Mouse (Mus musculus) forebrain, embryonic 11.5 days (tissue): ENCODE measurements at regions not wholly inside any gene's neighbourhood (a gene's known extent, or its start where the extent isn't known, plus 50 kb on each side); places are given as distances from the start of the nearest gene placed in this dataset.

ENCODE experiments used
- ATAC-seq: fragments of 200-750 bp; cut with Nextera tagmentation; replicated peaks from 2 replicates; pipeline ENCODE4 v1.8.0; 2017; ENCODE audit warnings: moderate TSS enrichment; ENCODE audit not compliant: low FRiP score
- DNase-seq: peaks from one replicate; pipeline ENCODE4 v3.0.0-alpha.2; 2017; ENCODE audit warnings: low spot score
- H3K27ac ChIP-seq: fragments of 300-500 bp; sonication (generic); 2 replicates; pipeline ENCODE4 v1.5.1; 2014; ENCODE audit warnings: low read depth, low read length
- H3K27me3 ChIP-seq: fragments of 300-500 bp; sonication (generic); 2 replicates; pipeline ENCODE4 v1.6.1; 2014; ENCODE audit warnings: mild to moderate bottlenecking, low read length, mixed read lengths; ENCODE audit not compliant: control insufficient read depth, insufficient read depth
- H3K36me3 ChIP-seq: fragments of 300-500 bp; sonication (generic); 2 replicates; pipeline ENCODE4 v1.6.1; 2014; ENCODE audit warnings: mild to moderate bottlenecking, low read length, moderate library complexity, mixed read lengths; ENCODE audit not compliant: control insufficient read depth, insufficient read depth
- H3K4me1 ChIP-seq: fragments of 300-500 bp; sonication (generic); replicated peaks from 2 replicates; pipeline ENCODE4 v1.6.1; 2014; ENCODE audit warnings: low read length, mixed read lengths; ENCODE audit not compliant: control insufficient read depth, insufficient read depth
- H3K4me2 ChIP-seq: fragments of 300-500 bp; sonication (generic); 2 replicates; pipeline ENCODE4 v1.6.1; 2014; ENCODE audit warnings: low read depth, mild to moderate bottlenecking, low read length, moderate library complexity, mixed read lengths; ENCODE audit not compliant: severe bottlenecking
- H3K4me3 ChIP-seq: fragments of 300-500 bp; sonication (generic); 2 replicates; pipeline ENCODE4 v1.5.1; 2014; ENCODE audit warnings: low read depth, low read length
- H3K9ac ChIP-seq: fragments of 300-500 bp; sonication (generic); 2 replicates; pipeline ENCODE4 v1.6.1; 2014; ENCODE audit warnings: low read length
- H3K9me3 ChIP-seq: fragments of 300-500 bp; sonication (generic); 2 replicates; pipeline ENCODE4 v1.6.1; 2016; ENCODE audit warnings: low read length, mixed read lengths; ENCODE audit not compliant: control insufficient read depth
- WGBS: fragments of 180-500 bp; shearing (Covaris S2); extraction: QIAGEN DNeasy Blood & Tissue Kit; methylation state at CpG from one replicate; pipeline ENCODE4 v1.1.7; 2014; 5-methylcytosine and 5-hydroxymethylcytosine counted together

DNA sequence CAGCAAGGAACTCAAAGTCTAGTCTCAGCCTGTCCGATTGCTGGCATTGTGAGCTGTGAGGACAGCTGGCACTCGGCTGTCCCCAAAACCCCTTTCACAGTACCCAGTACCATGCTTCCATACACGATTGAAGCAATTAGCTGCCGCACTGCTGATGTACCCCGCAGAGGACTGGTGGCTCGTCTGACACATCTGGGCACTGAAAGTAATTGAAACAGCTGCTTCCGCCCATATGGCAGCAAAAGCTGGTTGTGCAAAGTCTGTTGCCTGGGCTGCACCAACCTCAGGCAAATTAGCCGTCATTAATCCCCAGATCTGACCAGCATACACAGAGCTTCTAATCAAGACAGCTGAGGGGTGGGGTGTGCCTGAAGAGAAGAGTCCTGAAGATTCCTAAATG, 313.1 kb upstream of the Arrdc4 start:
- Histone ChIP-seq H3K36me3 (no peaks in the 10 kb centered on the region), H3K27me3 (no peaks in the 10 kb centered on the region), H3K9ac (no peak overlapping the region), H3K4me3 (no peak overlapping the region), H3K4me1 (no peaks in the 10 kb centered on the region), H3K4me2 (no peak overlapping the region), H3K9me3 (no peaks in the 10 kb centered on the region), H3K27ac (peak overlapping the region; percentile 1; the same call in 1 of the 2 replicates)
- 56% methylated on average over 8 of the region's 8 CpGs for WGBS
- DNase-seq = peak; percentile 55
- ATAC-seq = peak; percentile 78

DNA sequence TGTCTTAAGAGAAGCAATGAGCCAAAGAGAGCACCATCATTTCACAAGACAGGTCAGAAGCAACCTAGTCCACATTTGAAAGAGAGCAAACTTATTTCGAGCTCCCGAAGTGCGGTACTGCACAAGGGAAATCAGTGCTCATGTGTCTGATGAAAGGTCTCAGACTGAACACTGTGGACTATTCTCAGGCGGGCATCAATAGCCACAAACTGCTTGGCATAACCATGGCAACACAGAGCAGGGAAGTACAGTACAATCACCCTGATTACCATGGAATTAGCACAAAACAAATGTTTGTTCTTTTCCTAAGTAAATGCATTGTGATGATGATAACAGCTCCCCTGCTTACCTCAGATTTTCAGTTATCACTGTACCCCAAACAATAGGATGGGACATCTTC, 312.2 kb upstream of the Arrdc4 start:
- no peak for ATAC-seq
- 78% methylated on average over 4 of the region's 4 CpGs for WGBS
- H3K4me1 ChIP-seq = no peaks in the 10 kb centered on the region
- DNase-seq = no peak
- H3K9ac ChIP-seq = no peak overlapping the region
- no peaks in the 10 kb centered on the region for H3K27me3 ChIP-seq
- H3K9me3 ChIP-seq = no peaks in the 10 kb centered on the region
- no peak overlapping the region for H3K4me3 ChIP-seq
- no peaks in the 10 kb centered on the region for H3K36me3 ChIP-seq
- H3K27ac ChIP-seq = no peak overlapping the region
- H3K4me2 ChIP-seq = no peak overlapping the region

DNA sequence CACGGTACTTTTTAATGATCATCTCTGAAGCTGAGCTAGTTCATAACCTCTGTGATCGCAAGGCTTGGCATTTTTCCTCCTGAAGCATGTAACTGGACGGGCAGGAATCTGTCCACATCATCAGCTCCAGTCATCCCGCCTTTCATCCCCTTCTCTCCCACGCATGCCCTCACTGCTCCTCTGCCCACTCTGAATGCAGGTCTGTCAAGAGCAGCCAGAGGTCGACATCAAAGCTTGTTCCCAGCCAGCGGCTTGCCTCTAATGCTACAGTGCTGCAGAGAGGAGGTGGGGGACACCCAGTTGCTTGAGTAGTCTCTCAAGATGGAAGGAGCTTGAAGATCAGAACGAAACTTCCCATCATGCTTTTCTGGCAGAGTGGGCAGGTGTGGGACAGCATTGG, 267.5 kb upstream of the Arrdc4 start:
- H3K36me3 ChIP-seq = no peaks in the 10 kb centered on the region
- no peak for DNase-seq
- no peak overlapping the region for H3K9ac ChIP-seq
- no peaks in the 10 kb centered on the region for H3K9me3 ChIP-seq
- H3K4me2 ChIP-seq = no peak overlapping the region
- H3K4me1 ChIP-seq = no peaks in the 10 kb centered on the region
- H3K4me3 ChIP-seq = no peak overlapping the region
- no peak overlapping the region for H3K27ac ChIP-seq
- WGBS = 55% methylated on average over 8 of the region's 8 CpGs
- no peak for ATAC-seq
- H3K27me3 ChIP-seq = no peaks in the 10 kb centered on the region

DNA sequence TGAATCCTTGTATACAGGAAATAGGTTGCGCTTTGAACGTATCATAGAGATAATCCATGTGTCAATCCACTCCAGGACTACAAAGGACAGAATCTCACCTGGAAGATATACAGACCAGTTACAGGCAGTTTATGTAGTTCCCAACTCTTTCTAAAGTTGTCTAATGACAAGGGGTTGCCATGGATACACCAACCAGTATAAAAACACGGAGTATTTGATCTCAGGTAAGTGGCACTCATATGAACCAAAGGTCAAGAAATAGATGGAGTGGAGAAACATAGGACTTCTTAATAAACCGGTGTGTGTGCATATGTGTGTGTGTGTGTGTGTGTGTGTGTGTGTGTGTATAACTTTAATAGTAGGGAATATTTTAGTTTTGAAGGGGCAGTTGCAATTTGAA, 266.0 kb upstream of the Arrdc4 start:
- no peak for ATAC-seq
- H3K4me1 ChIP-seq = no peaks in the 10 kb centered on the region
- H3K9me3 ChIP-seq = no peaks in the 10 kb centered on the region
- no peaks in the 10 kb centered on the region for H3K36me3 ChIP-seq
- 85% methylated on average over 4 of the region's 4 CpGs for WGBS
- no peaks in the 10 kb centered on the region for H3K27me3 ChIP-seq
- no peak overlapping the region for H3K9ac ChIP-seq
- H3K4me3 ChIP-seq = no peak overlapping the region
- DNase-seq = no peak
- H3K4me2 ChIP-seq = no peak overlapping the region
- no peak overlapping the region for H3K27ac ChIP-seq

DNA sequence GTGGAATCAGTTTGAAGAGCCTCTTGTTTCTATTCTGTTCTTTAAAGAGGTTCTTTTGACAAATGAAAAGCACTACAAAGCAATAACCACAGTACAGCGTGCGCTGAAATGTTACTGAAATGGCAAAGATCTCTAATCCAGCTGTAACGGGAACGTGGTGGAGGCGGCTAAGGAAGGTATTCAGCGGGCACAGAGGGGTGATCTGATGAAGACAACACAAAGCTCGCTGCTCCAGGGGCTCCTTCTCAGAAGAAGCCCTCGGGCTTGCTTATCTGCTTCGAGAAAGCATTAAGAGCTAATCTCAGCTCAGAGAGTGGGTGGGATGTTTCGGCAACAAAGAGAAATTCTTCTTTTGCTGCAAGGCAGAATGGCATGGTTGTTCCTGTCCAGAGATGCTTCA, 258.2 kb upstream of the Arrdc4 start:
- Histone ChIP-seq H3K4me2 (no peak overlapping the region), H3K9me3 (no peaks in the 10 kb centered on the region), H3K4me3 (no peak overlapping the region), H3K9ac (no peak overlapping the region), H3K27ac (no peak overlapping the region), H3K27me3 (no peaks in the 10 kb centered on the region), H3K4me1 (no peaks in the 10 kb centered on the region), H3K36me3 (no peaks in the 10 kb centered on the region)
- no peak for ATAC-seq
- 36% methylated on average over 10 of the region's 10 CpGs for WGBS
- DNase-seq = no peak

DNA sequence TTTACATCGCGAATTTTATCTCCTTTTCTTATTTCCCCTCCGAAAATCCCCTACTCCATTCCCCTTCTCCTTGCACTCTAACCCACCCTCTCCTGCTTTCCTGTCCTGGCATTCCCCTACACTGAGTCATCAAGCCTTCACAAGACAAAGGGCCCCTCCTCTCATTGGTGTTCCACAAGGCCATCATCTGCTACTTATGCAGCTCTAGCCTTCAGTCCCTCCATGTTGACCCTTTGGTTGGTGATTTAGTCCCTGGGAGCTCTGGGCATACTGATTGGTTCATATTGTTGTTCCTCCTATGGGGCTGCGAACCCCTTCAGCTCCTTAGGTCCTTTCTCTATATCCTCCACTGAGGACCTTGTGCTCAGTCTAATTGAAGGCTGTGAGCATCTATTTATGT, 239.0 kb upstream of the Arrdc4 start:
- 88% methylated on average over 4 of the region's 4 CpGs for WGBS
- Histone ChIP-seq H3K27me3 (no peaks in the 10 kb centered on the region), H3K4me3 (no peak overlapping the region), H3K9me3 (no peaks in the 10 kb centered on the region), H3K36me3 (no peaks in the 10 kb centered on the region), H3K27ac (no peak overlapping the region), H3K4me2 (no peak overlapping the region), H3K9ac (no peak overlapping the region), H3K4me1 (no peaks in the 10 kb centered on the region)
- ATAC-seq (no peak), DNase-seq (no peak)

DNA sequence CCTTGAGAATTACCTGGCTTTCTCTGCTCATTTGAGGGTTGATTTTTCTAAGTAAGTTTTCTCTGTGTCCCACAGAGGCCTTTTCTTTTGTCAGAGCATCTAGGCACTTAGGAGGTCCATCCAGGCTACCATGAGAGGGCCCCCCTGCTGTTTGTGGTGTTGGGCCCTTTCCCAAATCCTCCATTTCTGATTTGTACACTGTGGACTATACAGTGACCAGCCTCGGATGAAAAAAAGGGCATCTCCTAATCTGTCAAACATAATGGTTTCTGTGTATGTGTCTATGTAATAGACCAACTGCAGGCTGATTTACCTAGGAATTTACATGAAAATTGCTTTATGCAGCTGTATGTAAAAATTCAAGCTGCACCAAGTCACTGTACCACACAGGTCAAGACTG, 234.9 kb upstream of the Arrdc4 start:
- ATAC-seq (peak; percentile 25; the same call in 1 of the 2 replicates), DNase-seq (no peak)
- Histone ChIP-seq H3K9me3 (no peaks in the 10 kb centered on the region), H3K27me3 (no peaks in the 10 kb centered on the region), H3K27ac (no peak overlapping the region), H3K9ac (no peak overlapping the region), H3K4me1 (no peaks in the 10 kb centered on the region; the same call in 1 of the 2 replicates), H3K36me3 (no peaks in the 10 kb centered on the region), H3K4me3 (no peak overlapping the region), H3K4me2 (no peak overlapping the region)
- 45% methylated on average over 1 of the region's 1 CpGs for whole genome bisulfite sequencing

DNA sequence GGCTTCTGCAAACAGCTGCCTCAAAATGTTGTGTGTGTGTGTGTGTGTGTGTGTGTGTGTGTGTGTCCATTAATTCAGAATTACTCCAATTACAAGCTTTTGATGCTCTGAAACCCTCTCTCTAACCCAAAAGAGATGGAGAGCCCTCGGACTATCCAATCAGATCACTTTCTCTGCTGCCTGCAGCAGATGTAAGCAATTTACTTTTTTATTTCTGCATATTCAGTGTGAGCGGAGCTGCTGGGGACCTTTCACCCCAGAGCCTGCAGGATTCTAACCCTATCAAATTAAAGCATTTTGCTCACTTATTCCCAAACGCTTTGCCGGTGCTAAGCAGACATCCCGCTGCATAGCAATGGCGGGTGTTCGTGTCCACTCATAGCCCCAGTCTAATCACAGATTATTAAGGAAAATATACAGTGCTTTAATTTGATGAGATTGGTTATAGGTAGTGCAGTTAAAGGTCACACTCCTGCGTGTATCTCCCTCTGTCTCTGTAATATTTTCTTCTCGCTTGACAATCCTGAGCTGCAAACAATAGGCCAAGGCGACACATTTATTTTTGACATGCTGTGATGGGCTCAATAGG, 234.0 kb upstream of the Arrdc4 start:
- no peaks in the 10 kb centered on the region for H3K27me3 ChIP-seq
- no peaks in the 10 kb centered on the region for H3K9me3 ChIP-seq
- no peak overlapping the region for H3K4me2 ChIP-seq
- H3K36me3 ChIP-seq = no peaks in the 10 kb centered on the region
- no peak for DNase-seq
- H3K4me1 ChIP-seq = no peaks in the 10 kb centered on the region; the same call in 1 of the 2 replicates
- H3K4me3 ChIP-seq = no peak overlapping the region
- WGBS = 59% methylated on average over 10 of the region's 10 CpGs
- H3K9ac ChIP-seq = no peak overlapping the region
- no peak overlapping the region for H3K27ac ChIP-seq
- peak; percentile 57 for ATAC-seq

DNA sequence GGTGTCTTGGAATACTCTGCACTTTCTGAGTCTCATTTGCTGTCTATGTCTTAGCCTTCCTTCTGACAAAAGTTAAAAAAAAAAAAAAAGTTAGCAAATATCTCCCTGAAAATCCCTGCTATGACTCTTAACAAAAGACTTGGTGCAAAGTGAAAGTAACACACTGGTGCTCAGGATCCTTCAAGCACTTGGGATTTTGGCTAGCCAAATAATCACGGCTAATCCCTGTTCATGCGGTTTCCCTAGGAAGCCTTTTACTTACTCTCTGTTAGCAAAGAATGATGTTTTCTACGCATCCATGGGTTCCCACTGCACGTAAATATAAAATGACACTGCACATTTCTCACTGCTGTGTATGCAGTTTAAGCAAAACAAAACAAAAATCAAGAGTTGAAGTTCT, 229.5 kb upstream of the Arrdc4 start:
- no peak overlapping the region for H3K9ac ChIP-seq
- DNase-seq = no peak
- no peaks in the 10 kb centered on the region for H3K36me3 ChIP-seq
- no peak overlapping the region for H3K27ac ChIP-seq
- no peak overlapping the region for H3K4me2 ChIP-seq
- no peak for ATAC-seq
- WGBS = 8% methylated on average over 4 of the region's 4 CpGs
- no peaks in the 10 kb centered on the region; the same call in 1 of the 2 replicates for H3K4me1 ChIP-seq
- no peak overlapping the region for H3K4me3 ChIP-seq
- H3K9me3 ChIP-seq = no peaks in the 10 kb centered on the region
- no peaks in the 10 kb centered on the region for H3K27me3 ChIP-seq
